25 mouse cellular contexts compared by ENCODE assay signal in the genomic region with DNA sequence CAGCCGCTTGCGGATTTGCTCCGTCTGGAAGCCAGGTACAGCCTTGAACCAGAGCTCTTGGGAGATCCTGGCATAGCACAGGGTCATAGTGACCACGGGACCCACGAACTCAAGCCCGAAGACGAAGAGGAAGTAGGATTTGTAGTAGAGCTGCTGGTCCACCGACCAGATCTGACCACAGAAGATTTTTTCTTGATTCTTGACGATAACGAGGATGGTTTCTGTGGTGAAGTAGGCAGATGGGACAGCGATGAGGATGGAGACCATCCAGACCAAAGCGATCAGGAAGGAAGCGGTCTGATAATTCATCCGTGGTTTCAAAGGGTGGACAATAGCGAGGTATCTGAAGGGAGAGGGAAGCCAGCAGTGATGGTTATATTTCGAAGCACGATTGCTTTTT. TPM values are rescaled to one million over a fixed set of nuclear protein-coding genes. Genes with fewer than 3 reads are reported as not detected.
DNase-seq lines count a peak whose midpoint lies in the region; ATAC-seq and TF ChIP-seq lines count a peak whose summit lies in the region.
"Had no signal": no experiment of that assay in that cellular context is flagged by ENCODE, and none has a peak within 500 bp of the region (broad histone marks: within the 10 kb centered on the region; RNA-seq: fewer than 3 reads in every experiment).

No protein-coding gene starts in this region.

- no peak for DNase-seq in testis, postnatal 10 days (ENCODE audit: low spot score)
- DNase-seq in gastrocnemius, postnatal 36 days, result no peak
- no peak for DNase-seq in left cerebral cortex, adult 9 months (ENCODE audit: low spot score in 2 of 2)
- DNase-seq: adrenal gland, adult 2 months; adrenal gland, postnatal 10 days; adrenal gland, postnatal 25 days; B cell, adult 2 months; cerebellum, adult 11 months; cerebellum, adult 18-20 months; cerebellum, adult 8-10 months; cerebellum, adult 9-11 months; cerebellum, postnatal 14 days; cerebellum, postnatal 36 days; forebrain, postnatal 0 days had no signal

- H3K27ac ChIP-seq in testis, adult 2 months (ENCODE audit: control insufficient read depth, insufficient read depth, low read depth, low read length), result no peak overlapping the region
- H3K27ac ChIP-seq: embryonic facial prominence, embryonic 10.5 days; embryonic facial prominence, embryonic 12.5 days; forebrain, embryonic 13.5 days; forebrain, embryonic 15.5 days had no signal

- no peak for TF ChIP-seq POLR2A in testis, adult 2 months (IDR thresholded peaks at IDR 0.05; ENCODE audit: control insufficient read depth, low read depth, low read length)

- H3K4me3 ChIP-seq in testis, adult 2 months (ENCODE audit: control insufficient read depth, low read depth, low read length), result peak overlapping the region; percentile 37
- peak overlapping the region; percentile 41 for H3K4me3 ChIP-seq in E14TG2a.4 (replicated peaks; ENCODE audit: low read length)
- H3K4me3 ChIP-seq: embryonic facial prominence, embryonic 10.5 days; embryonic facial prominence, embryonic 12.5 days; forebrain, embryonic 13.5 days; forebrain, embryonic 15.5 days had no signal

- no peaks in the 10 kb centered on the region for H3K36me3 ChIP-seq in testis, adult 2 months (ENCODE audit: control insufficient read depth, insufficient read depth, low read length)
- H3K36me3 ChIP-seq in E14TG2a.4 (ENCODE audit: insufficient read depth, low read length), result no peaks in the 10 kb centered on the region
- H3K36me3 ChIP-seq: embryonic facial prominence, embryonic 10.5 days; embryonic facial prominence, embryonic 12.5 days; forebrain, embryonic 15.5 days had no signal

- peaks cover 2% of the 10 kb centered on the region; the same call in 1 of the 2 replicates for H3K4me1 ChIP-seq in testis, adult 2 months (ENCODE audit: control insufficient read depth, insufficient read depth, low read length)
- H3K4me1 ChIP-seq in E14TG2a.4 (replicated peaks; ENCODE audit: low read depth, low read length), result no peaks in the 10 kb centered on the region
- H3K4me1 ChIP-seq: embryonic facial prominence, embryonic 10.5 days; embryonic facial prominence, embryonic 12.5 days; forebrain, embryonic 13.5 days; forebrain, embryonic 15.5 days had no signal

- intact Hi-C loops in gastrocnemius, postnatal 36 days (cut with DNase I), result no loop called here

- no peaks in the 10 kb centered on the region for H3K27me3 ChIP-seq in testis, adult 2 months (ENCODE audit: control insufficient read depth, insufficient read depth, low read length)
- H3K27me3 ChIP-seq in E14TG2a.4 (ENCODE audit: insufficient read depth, low read length), result peaks cover 13% of the 10 kb centered on the region
- H3K27me3 ChIP-seq: CH12.LX; embryonic facial prominence, embryonic 12.5 days; forebrain, embryonic 13.5 days; forebrain, embryonic 15.5 days had no signal

- ATAC-seq in granulocyte monocyte progenitor cell, adult 5-6 weeks (replicated peaks; ENCODE audit: poor library complexity, severe bottlenecking), result peak; percentile 52
- no peak for ATAC-seq in frontal cortex, adult (ENCODE audit: low TSS enrichment)
- ATAC-seq: CD4-positive, CD25-positive, alpha-beta regulatory T cell, adult 4 months; forebrain, embryonic 13.5 days; forebrain, embryonic 15.5 days; forebrain, postnatal 0 days had no signal

- no peaks in the 10 kb centered on the region for H3K9me3 ChIP-seq in E14TG2a.4 (ENCODE audit: low read length)
- H3K9me3 ChIP-seq: embryonic facial prominence, embryonic 10.5 days; embryonic facial prominence, embryonic 12.5 days; forebrain, embryonic 13.5 days; forebrain, embryonic 15.5 days had no signal

- TF ChIP-seq CTCF in testis, adult 2 months (IDR thresholded peaks at IDR 0.05; ENCODE audit: control insufficient read depth, insufficient read depth, insufficient replicate concordance, low read depth, low read length), result no peak
- TF ChIP-seq CTCF in E14TG2a.4 (conservative IDR thresholded peaks at IDR 0.05; ENCODE audit: low read length), result no peak

RNA-seq across cellular contexts. Expression of gene Prokr2, which starts 11.5 kb away (rescaled TPM):
- polyA plus RNA-seq in testis, adult 2 months (2012; rRNA removed), result 0.02 and 0.04 TPM in 2 replicates
- not detected in 2 replicates for total RNA-seq in granulocyte monocyte progenitor cell, adult 5-6 weeks (2014; fragmentation: Nextera tagmentation)
- total RNA-seq in granulocyte monocyte progenitor cell, adult 5-6 weeks (2017), result not detected in 2 replicates
- under 1 TPM in 1 of 2 experiments, not detected in 1; 0.05 TPM for total RNA-seq in gastrocnemius, postnatal 36 days (2021)
- total RNA-seq: adrenal gland, postnatal 10 days; adrenal gland, postnatal 25 days; MEL had no signal
- polyA plus RNA-seq: adrenal gland, adult 2 months; CD4-positive, CD25-positive, alpha-beta regulatory T cell, adult 4 months had no signal
